Mouse (Mus musculus) monocyte, adult 2 months (primary cell): ENCODE measurements at regions not wholly inside any gene's neighbourhood (a gene's known extent, or its start where the extent isn't known, plus 50 kb on each side); places are given as distances from the start of the nearest gene placed in this dataset.

Experiments used
- DNase-seq, 2 experiments: peaks; one replicate each; pipeline ENCODE4 v3.0.0; 2022; ENCODE audit warnings: low spot score in 2 of 2, low read depth in 1 of 2

DNA sequence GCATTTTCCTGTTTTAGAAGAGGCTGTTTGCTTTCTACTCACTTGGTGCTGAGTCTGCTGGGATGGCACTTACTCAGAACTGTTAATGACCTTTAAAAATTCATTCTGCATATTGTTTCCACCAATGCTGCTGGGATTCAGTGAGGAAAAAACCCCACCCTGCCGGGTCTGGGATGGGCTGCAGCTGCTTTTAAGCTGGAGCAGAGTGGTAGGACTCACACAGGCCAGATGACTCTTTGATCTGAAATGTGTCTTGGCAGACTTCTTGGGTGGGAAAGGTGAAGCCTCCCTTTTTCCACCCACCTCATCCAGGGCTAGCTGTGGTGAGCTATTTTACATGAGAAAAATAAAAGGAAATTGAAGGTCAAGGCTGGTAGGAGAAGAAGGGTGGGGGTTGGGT is 56.4 kb upstream of the Ddhd1 start:
- no peak for DNase-seq

DNA sequence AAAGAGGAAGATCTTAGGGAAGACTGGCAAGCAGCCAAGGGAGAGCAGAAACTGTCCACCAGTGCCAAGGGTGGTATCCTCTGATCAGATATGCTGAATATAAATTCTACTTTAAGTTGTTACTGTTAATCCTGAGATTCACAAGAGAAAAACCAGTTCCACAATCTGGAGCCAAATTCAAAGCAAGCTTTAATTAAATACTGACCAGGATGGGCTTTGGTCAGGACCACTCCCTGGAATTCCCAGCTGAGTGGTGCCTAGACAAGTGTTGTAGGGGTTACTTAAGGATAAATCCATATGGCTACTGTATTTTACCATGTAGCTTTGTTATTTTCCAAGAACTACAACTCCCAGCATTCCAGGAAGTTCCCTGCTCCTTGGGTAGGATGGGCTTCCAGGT is 56.8 kb upstream of the Ddhd1 start:
- no peak for DNase-seq

DNA sequence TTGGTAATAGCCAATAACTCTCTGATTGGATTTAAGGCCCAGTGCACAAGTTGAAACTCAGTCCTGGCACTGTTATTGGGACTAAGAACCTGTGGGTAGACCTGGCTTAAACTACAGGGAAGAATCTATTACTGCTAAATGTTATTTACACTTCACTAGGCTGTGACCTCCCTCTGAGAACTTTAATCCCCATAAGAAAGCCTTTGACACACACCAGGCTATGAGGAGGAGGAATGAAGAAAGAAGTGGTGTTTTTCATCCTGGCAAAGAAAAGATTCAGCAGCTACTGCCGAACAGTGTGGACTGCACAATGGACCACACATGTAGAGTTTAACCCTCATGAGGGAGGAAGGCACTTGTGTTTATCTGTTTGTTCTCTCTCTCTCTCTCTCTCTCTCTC is 58.2 kb upstream of the Ddhd1 start:
- no peak for DNase-seq

DNA sequence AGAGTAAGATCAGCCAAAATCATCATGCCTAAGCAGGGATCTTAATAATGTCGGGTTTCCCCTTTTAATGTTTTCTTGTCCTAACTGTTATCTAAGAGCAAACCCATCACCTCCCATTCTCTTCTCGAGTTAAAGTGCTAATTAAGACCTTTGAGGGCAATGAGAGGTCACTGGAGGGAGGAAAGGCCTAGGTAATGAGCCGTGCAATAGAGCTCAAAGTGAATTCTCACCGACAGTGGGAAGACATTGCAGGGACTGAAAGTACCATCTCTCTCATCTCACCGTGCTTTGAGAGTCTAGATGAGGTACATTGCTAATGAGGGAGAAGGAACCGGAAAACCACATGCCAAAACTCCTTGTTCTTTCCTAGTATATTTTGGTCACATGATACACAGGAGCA is 64.9 kb upstream of the Ddhd1 start:
- DNase-seq: no peak

DNA sequence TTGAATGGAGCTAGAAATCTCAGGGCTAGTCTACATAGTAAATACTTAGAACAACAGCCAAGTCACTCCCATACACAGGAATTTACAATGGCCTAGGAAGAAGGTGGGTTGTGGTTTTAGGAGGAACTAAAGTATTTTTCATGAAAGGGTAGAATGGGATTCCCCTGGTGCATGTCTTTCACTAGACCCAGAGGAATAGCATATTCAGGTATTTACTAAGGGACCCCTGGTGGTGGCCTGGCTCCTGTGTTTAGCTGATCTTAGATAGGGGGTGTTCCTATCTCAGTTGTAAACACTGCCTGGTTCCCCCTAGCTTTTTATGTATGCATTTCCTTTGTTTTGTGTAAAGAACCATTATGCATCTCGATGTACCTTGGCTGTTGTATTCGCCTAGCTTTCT is 66.4 kb upstream of the Ddhd1 start:
- no peak for DNase-seq

DNA sequence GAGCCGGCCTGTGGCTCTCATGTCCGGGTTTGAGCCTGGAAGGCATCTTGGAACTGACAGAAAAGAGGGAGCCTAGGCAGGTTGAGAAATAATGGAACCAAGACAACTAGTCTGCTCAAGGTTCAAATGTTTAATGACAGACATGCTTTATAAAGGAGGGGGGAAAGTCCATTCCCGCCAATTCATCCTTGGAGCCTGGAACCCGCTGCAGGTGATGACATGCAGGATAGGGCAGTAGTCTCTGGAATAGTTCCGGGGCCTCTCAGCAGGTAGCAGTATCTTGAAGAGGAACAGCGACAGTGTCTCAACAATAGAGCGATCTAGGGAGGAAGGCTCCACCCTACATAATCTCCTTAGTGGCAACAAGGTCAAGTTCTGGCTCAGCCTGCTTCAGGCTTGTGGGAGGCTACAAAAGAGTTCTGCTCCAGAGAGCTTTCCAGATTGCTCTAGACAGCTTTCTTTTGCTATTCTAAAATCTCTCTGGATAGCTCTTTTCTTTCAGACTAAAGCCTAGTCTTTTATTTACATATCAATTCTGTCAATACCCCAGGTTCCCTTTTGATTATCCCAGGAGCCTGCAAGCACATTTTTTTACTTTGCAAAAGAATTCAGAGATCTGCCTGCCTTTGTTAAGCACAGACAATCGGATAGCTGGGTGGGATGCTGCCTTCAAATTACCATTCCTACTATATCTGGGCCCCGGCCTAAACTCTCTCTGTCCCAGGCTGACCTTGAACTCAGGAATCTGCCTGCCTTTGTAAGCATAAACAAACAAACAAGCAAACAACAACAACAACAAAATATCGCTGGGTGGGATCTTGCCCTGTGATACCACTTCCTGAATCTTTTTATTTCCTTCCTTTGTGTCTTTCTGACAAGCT is 76.8 kb upstream of the Ddhd1 start:
- DNase-seq: no peak

DNA sequence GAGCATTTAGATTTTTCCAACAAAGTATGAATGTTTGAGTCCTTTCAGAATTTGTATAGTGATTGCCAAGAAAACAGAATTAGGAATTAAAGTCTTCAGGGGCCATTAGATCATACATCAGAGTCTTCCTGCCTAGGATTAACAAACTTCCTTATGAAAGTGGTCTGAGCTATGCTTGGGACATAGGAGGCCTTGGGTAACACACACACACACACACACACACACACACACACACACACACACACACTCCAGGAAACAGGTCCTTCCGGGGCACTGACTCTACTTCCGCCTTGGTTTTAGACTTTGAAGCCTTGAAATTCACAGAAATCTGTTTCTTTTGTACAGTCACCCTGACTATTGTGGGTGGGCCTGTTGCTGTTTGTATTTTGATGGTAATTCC is 80.0 kb upstream of the Ddhd1 start:
- DNase-seq: no peak

DNA sequence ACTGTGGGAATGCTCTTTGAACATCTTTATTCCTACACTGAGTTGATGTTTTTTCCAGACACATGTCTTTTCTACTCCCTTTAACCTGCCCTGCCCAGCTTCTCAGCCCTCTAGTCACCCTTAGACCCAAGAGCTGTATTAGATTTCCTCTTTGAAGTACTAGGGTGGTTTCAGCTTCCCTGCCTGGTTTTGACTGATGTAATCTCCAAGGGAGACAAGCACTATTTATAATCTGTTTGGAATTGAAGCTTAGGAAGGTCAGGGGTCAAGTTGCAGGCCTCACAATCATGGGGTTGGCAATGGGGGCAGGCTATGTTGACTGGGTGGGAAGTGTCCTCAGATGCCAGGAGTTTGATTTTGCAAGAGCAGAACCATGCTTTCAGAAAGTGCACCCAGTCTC is 81.7 kb upstream of the Ddhd1 start:
- DNase-seq: peak in 1 of 2 experiments; percentile 2

DNA sequence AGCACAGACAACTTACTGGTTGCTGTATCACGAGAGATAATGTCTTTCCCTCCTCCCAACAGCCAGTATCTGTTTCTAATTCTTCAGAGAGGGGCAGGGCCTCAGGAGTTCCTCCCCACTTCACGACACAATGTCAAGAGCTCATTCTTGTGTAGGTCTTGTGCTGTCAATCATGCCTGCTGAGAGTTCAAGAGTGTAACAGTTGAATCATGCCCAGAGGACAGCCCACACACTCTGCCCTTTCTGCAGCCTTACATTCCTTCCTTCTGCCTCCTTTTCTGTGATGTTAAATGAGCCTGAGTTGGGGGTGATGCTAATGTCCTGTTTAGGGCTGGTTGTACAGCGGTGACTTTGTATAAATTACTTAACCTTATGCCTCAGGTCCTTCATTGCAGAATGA is 82.7 kb upstream of the Ddhd1 start:
- no peak for DNase-seq

DNA sequence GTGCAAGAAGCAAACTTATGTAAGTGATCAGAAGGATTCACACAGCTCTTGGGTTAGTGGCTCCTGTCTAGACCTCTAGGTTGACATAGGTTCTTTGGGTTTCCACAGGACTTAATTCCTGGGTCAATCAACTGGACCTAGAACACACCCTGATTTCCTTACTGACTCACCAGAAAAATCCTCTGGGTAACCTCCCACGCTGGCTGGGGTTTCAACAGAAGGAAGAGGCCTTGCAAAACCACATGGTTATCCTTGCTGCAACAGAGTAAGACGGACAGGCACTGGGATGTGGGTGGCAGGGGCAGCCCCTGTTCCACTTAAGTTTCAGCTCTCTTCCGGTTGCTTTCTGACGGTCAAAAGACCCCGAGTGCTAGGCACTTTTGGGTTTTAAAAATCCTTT is 88.2 kb upstream of the Ddhd1 start:
- no peak for DNase-seq

DNA sequence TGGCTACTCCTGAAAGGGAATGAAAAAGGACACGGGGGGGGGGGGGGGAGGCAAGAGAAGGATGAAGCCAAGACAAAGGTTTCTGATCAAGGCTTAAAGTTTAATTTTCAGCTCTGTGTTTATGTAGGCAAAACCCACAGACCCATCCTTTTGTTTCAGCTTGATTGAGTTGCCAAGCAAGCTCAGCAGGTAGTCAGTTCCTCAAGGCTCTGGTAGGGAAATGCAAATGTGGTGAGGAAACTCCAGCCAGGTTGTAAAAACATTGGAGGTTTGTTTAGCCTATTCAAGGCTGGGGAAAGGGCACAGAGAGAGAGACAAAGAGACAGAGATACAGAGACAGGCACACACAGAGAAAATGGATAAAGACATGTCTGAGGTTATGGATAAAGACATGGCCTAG is 99.4 kb upstream of the Ddhd1 start:
- DNase-seq: no peak

DNA sequence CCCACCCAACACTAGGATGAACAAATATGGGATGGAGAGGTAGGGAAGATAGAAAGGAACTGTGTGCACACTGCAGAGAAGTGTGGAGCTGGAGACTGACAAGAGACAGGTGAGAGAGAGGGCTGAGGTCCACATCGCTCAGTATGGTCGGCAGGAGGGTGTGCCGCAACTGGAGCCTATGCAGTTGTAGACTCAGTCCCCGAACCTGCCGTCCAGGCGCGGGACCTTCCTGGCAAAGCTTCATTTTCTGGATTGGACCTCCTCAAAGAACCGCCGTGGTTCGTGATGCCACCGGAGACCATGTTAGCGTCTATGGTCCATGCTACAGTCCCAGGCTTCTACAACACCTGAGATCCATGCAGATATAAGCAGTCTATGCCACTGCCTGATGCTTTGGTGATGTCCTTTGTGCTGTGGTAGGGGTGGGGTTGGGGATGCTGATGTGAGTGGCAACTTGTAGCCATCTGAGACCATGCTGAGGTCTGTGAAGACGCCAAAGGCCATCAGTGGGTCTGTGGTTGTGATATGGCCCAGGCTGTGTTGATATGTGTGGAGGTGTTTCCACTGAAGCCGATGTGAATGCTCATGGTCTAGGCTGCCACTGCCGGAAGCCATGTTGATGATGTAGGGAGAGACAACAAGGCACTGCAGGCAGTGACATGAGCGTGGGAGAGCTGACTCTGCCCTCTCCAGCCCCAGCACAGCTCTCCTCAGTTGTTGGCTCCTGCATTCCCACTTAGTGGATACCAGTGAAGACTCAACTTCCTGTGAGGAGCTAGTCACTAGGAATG is 103.1 kb upstream of the Ddhd1 start:
- DNase-seq: no peak

DNA sequence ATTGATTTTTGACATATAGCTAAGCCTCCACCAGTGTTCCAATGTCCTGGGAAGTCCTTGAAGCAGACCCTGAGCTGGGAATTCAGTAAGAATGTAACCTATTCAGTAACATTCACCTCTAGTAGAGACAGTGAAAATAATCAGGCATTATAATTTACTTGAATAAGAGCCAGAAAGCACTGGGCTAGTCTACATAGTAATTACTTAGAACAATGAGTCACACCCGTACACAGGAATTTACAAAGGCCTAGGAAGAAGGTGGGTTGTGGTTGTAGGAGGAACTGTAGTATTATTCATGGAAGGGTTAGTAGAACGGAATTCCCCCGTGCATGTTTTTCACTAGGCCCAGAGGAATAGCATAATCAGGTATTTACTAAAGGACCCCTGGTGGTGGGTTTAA is 106.3 kb upstream of the Ddhd1 start:
- no peak for DNase-seq

DNA sequence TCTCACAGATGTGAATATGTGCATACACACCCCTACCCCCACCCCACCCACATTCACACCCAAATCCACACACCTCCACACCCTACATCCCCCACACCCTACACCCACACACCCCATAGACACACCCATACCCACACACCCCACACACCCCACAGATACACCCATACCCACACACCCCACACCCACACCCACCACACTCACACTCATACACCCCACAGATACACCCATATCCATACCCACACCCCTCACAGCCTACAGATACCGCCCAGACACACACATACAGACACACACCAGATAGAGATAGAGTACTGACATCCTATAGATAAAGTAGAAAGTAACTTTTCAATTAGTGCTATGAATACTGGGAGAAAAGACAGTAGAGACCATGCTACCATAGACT is 108.6 kb upstream of the Ddhd1 start:
- DNase-seq: no peak

DNA sequence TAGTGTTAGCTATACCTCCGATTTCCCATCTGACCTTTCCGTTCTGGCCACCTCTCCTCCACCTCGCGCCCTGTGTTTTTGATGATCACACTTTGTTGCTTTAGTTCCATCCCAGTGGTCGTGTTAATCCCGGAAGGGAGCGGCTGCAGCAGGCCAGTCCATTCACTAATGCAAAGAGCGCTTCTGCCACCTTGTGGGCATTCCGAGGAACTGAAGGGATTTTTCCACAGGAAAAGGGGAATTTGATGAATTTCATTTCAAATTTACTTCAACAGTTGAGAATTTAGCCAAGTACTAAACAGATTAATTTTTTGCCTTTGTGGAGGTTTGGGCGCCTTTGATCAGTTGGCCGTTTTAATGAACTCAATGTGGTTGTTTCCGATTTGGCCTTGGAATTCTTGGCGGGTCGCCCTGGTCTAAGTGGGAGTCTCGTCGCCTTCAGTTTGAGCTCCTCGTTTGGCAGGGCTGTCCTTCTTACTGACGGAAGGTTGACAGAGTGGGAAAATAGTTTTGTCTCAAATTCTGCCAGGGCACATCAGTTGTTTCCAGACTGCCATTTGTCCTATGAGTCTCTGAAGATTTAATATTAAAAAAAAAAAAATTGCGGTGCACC is 114.8 kb upstream of the Ddhd1 start:
- DNase-seq: no peak

DNA sequence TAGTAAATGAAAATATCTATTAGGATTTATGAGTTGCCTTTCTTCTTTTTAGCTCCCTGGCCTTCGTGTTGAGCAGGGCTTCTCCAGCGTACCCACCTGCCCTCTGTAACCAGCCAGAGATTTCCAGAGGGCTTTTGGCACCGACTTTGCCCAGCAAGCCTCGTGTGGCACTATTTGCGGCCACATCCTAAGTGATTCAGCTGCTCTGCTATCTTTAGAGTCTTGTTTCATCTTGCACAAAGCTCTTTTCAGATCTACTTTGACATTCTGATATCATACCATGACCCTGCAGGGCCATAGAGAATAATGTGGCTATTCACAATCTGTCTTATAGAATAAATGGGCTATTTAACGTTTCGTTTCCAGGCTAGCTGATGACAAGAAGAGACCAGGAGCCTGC is 115.4 kb upstream of the Ddhd1 start:
- no peak for DNase-seq

DNA sequence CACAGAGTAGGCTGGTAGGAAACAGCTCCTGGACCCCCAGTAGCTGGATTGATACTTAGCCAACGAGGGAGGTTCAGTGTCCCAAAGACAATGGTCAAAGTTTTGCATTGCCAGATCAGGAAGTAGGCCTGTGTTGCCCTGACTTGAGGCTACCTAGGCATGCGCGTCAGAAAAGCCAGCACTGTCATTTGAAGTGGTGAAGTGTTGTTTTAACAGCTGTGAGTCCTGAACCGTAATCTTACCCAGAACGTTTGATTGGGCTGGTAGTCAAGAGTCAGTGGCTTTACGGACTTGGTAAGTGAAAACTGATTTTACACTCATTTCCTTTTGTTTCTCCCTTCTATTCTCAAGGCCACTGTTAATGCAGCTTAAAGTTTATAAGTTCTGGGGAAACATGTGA is 123.9 kb upstream of the Ddhd1 start:
- no peak for DNase-seq

DNA sequence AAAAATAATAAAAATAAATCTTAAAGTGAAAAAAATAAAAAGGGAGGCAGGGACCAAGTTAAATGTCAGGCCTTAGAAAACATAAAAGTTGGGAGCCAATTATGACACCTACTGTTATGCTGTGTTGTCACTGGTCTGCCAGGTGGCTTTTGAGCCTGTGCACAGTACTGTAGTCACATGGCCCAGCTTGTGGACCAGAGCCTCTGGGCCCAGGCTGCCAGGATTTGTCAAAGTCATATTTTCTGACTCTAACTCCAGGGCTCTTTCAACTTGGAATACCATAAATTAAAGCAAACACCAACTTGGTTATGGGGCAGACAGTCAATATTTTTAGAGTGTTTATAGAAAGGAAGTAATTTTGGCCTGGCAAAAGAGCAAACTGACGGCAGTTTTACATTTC is 137.0 kb upstream of the Ddhd1 start:
- DNase-seq: no peak

DNA sequence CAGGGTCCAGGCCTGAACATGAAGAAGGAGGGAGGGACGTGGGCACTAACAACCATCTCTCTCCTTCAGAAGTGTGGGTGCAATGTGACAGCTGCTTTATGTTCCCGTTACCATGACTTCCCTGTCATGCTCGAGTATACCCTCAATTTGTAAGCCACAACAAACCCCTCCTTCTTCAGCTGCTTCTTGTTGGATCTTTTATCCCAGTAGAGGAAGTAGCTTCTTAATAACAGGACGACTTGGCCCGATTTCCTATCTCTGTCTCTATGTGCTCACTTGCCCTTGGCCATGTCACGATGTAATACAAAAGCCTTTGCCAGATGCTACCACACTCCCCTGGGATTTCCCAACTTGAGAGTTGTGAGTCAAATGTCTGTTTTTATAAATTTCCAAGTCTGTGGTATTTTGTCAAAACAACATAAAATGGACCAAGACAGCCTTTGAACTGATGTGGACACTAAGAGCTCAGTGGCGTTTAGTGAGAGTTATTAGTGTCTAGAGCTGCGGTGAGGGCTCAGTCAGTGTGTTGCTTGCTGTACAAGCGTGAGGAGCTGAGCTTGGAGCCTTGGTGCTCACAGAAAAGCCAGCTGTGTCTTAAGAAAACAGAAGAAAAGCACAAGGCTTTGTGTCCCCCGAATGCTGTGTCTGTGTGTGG is 138.8 kb upstream of the Ddhd1 start:
- DNase-seq: no peak

DNA sequence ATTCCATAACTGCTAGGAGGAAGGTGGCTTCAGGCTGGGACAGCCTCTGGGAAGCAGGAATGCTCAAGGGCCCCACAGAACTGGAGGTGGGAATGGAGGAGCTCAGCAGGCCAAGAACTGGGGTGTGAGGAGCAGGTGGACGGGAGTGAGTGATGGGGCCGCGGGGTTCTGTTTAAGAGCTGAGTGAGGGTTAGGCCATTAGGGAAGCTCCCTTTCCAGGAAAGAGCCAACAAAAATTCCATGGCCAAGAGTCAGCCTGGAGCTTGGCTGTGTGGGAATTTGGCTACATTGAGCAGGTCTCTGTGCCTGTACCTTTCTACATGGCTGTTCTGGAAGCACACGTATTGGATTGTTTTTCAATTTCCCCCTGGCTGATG is 139.4 kb upstream of the Ddhd1 start:
- no peak for DNase-seq

DNA sequence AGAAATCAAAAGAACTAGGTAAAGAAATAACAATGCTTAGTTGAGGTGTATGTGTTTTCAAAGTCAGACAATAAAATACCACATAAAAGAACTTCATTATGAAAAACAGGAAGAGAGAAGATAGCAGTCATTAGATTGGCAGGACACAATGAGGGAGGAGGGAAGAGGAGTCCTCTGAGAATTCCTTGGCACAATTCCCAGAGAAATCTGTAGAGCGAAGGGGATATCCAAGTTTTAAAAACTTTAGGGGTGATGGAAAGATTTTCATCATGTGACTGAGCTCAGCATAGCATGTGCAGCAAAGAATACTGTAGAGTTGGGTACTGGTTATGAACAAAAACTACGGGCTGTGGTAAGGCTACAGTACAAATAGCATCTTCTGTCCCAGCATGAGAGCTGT is 141.3 kb upstream of the Ddhd1 start:
- no peak for DNase-seq

DNA sequence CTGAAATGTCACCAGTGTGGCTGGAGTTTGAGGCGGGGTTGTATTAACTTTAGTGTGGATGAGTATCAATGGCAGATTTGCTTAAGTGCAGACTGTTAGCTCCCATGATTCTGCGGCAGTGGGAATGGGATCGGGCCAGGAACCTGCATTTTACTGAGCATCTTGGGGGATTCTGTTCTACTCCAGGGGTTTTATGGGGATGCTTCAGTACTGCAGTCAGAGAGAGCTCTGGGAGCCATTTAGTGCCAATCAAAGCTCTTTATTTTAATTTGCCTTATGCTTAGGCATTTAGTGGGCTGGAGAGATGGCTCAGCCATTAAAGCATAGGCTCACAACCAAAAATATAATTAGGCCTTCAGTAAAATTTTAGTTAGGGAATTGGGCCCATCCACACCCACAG is 148.0 kb upstream of the Ddhd1 start:
- DNase-seq: no peak
